Mouse (Mus musculus): ENCODE measurements around the gene Ano4. TPM values are rescaled to one million over a fixed set of nuclear protein-coding genes. Genes with fewer than 3 reads are reported as not detected.

The Ano4 gene
- polyA plus RNA-seq, 1 experiment from 2014 or later, result 7.9 TPM

- Histone ChIP-seq H3K36me3 (ENCODE audit: control insufficient read depth, insufficient read depth, low read length) (no peaks in the 10 kb centered on the region), H3K9ac (ENCODE audit: low read depth, low read length) (no peak overlapping the region), H3K4me2 (ENCODE audit: low read length) (no peak overlapping the region), H3K27me3 (ENCODE audit: control insufficient read depth, insufficient read depth, low read depth, low read length) (no peaks in the 10 kb centered on the region), H3K4me3 (ENCODE audit: low read depth, low read length) (no peak overlapping the region), H3K27ac (ENCODE audit: low read length) (no peak overlapping the region), H3K9me3 (replicated peaks; ENCODE audit: control insufficient read depth, low read length, poor library complexity, severe bottlenecking) (no peaks in the 10 kb centered on the region), H3K4me1 (ENCODE audit: control insufficient read depth, insufficient read depth, low read length) (peaks cover 2% of the 10 kb centered on the region; the same call in 1 of the 2 replicates)
- 83% methylated on average over 4 of the region's 4 CpGs for WGBS
- ATAC-seq, result no peak
Measured at GRCm38 (mm10) chr10:89263396-89263795, 81.2 kb downstream of the Ano4 start.

- ATAC-seq, result peak; percentile 84
- peak overlapping the region; percentile 75 for H3K9ac ChIP-seq (ENCODE audit: low read depth, low read length)
- no peaks in the 10 kb centered on the region for H3K9me3 ChIP-seq (replicated peaks; ENCODE audit: control insufficient read depth, low read length, poor library complexity, severe bottlenecking)
- H3K36me3 ChIP-seq (ENCODE audit: control insufficient read depth, insufficient read depth, low read length), result no peaks in the 10 kb centered on the region
- H3K27me3 ChIP-seq (ENCODE audit: control insufficient read depth, insufficient read depth, low read depth, low read length), result no peaks in the 10 kb centered on the region
- H3K27ac ChIP-seq (ENCODE audit: low read length), result peak overlapping the region; percentile 84
- H3K4me1 ChIP-seq (ENCODE audit: control insufficient read depth, insufficient read depth, low read length), result peaks cover 19% of the 10 kb centered on the region
- H3K4me2 ChIP-seq (ENCODE audit: low read length), result peak overlapping the region; percentile 76
- peak overlapping the region; percentile 55 for H3K4me3 ChIP-seq (ENCODE audit: low read depth, low read length)
- 2% methylated on average over 16 of the region's 16 CpGs for whole genome bisulfite sequencing
Measured at GRCm38 (mm10) chr10:89257457-89258381, 86.8 kb downstream of the Ano4 start.

DNA sequence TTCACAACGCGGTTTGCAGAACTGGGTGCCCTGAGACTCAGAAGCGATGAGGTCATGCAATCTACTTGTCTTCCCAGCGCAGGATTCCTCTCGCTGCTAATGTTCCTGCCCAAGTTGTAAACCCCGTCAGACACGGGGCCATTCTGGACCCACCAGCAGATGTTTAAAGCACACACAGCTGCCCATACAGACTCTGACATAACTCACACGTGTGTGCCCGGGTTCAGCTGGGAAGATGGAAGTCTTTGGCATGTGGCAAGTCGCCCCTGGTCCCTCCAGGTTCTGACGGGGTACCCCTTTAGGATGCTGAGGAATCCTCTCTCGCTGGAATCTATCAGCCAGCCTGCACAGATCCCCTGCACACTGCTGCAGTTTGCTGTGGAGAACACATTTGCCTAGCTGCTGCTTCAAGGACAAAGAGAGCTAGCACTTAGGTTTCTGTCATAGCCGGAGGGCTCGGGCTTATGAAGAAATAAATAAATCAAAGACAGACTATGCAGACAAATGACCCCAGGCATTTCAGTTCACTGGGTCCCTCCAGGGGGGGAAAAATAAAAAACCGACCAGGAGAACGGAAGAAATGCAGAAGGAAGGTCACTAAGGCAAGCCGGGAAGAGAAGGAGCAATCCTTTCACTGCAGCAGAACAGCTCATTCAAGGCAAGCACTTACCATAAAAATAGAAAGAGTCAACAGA is 87.7 kb downstream of the Ano4 start:
- Histone ChIP-seq H3K36me3 (ENCODE audit: control insufficient read depth, insufficient read depth, low read length) (no peaks in the 10 kb centered on the region), H3K4me2 (ENCODE audit: low read length) (peak overlapping the region; percentile 76), H3K9me3 (replicated peaks; ENCODE audit: control insufficient read depth, low read length, poor library complexity, severe bottlenecking) (no peaks in the 10 kb centered on the region), H3K27me3 (ENCODE audit: control insufficient read depth, insufficient read depth, low read depth, low read length) (no peaks in the 10 kb centered on the region), H3K27ac (ENCODE audit: low read length) (peak overlapping the region; percentile 84), H3K9ac (ENCODE audit: low read depth, low read length) (peak overlapping the region; percentile 75), H3K4me3 (ENCODE audit: low read depth, low read length) (peak overlapping the region; percentile 55), H3K4me1 (ENCODE audit: control insufficient read depth, insufficient read depth, low read length) (peaks cover 19% of the 10 kb centered on the region)
- WGBS, result 2% methylated on average over 17 of the region's 17 CpGs
- peak; percentile 86 for ATAC-seq

DNA sequence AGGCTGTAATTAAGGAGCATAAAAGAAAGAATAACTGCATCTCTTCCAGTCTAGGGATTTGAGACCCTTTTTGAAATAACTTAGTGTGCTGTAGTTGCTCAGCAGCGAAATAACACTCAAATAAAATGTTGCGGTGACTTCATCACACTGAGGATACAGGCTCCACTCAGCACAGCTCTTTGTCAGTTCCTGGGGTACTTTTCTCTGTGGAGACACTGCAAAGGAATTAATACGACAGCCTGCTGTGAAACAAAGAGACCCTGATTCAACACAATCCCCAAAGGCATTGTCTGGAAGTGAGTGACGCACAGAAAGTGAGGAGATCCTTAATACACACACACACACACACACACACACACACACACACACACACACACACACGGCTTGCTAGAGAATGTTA is 89.8 kb downstream of the Ano4 start:
- no peaks in the 10 kb centered on the region for H3K27me3 ChIP-seq (ENCODE audit: control insufficient read depth, insufficient read depth, low read depth, low read length)
- peak; percentile 9 for ATAC-seq
- no peaks in the 10 kb centered on the region for H3K36me3 ChIP-seq (ENCODE audit: control insufficient read depth, insufficient read depth, low read length)
- no peaks in the 10 kb centered on the region for H3K9me3 ChIP-seq (replicated peaks; ENCODE audit: control insufficient read depth, low read length, poor library complexity, severe bottlenecking)
- H3K4me3 ChIP-seq (ENCODE audit: low read depth, low read length), result no peak overlapping the region
- H3K4me1 ChIP-seq (ENCODE audit: control insufficient read depth, insufficient read depth, low read length), result peaks cover 19% of the 10 kb centered on the region
- H3K4me2 ChIP-seq (ENCODE audit: low read length), result peak overlapping the region; percentile 45
- WGBS, result 15% methylated on average over 5 of the region's 5 CpGs
- H3K27ac ChIP-seq (ENCODE audit: low read length), result no peak overlapping the region
- no peak overlapping the region for H3K9ac ChIP-seq (ENCODE audit: low read depth, low read length)

- H3K4me1 ChIP-seq (ENCODE audit: control insufficient read depth, insufficient read depth, low read length), result peaks cover 19% of the 10 kb centered on the region
- 79% methylated on average over 3 of the region's 3 CpGs for WGBS
- H3K4me3 ChIP-seq (ENCODE audit: low read depth, low read length), result no peak overlapping the region
- no peaks in the 10 kb centered on the region for H3K27me3 ChIP-seq (ENCODE audit: control insufficient read depth, insufficient read depth, low read depth, low read length)
- no peaks in the 10 kb centered on the region for H3K9me3 ChIP-seq (replicated peaks; ENCODE audit: control insufficient read depth, low read length, poor library complexity, severe bottlenecking)
- H3K27ac ChIP-seq (ENCODE audit: low read length), result no peak overlapping the region
- no peaks in the 10 kb centered on the region for H3K36me3 ChIP-seq (ENCODE audit: control insufficient read depth, insufficient read depth, low read length)
- no peak overlapping the region for H3K9ac ChIP-seq (ENCODE audit: low read depth, low read length)
- ATAC-seq, result no peak
- H3K4me2 ChIP-seq (ENCODE audit: low read length), result no peak overlapping the region
Measured at GRCm38 (mm10) chr10:89253799-89254198, 90.8 kb downstream of the Ano4 start.

GRCm38 (mm10) chr10:89252636-89253035 is 91.9 kb downstream of the Ano4 start:
- no peak overlapping the region for H3K4me3 ChIP-seq (ENCODE audit: low read depth, low read length)
- no peaks in the 10 kb centered on the region for H3K9me3 ChIP-seq (replicated peaks; ENCODE audit: control insufficient read depth, low read length, poor library complexity, severe bottlenecking)
- H3K4me1 ChIP-seq (ENCODE audit: control insufficient read depth, insufficient read depth, low read length), result peaks cover 12% of the 10 kb centered on the region; the same call in 1 of the 2 replicates
- H3K27me3 ChIP-seq (ENCODE audit: control insufficient read depth, insufficient read depth, low read depth, low read length), result no peaks in the 10 kb centered on the region
- no peak overlapping the region for H3K27ac ChIP-seq (ENCODE audit: low read length)
- no peaks in the 10 kb centered on the region for H3K36me3 ChIP-seq (ENCODE audit: control insufficient read depth, insufficient read depth, low read length)
- no peak overlapping the region for H3K4me2 ChIP-seq (ENCODE audit: low read length)
- ATAC-seq, result no peak
- no peak overlapping the region for H3K9ac ChIP-seq (ENCODE audit: low read depth, low read length)
- WGBS, result 77% methylated on average over 5 of the region's 5 CpGs

- no peak overlapping the region for H3K27ac ChIP-seq (ENCODE audit: low read length)
- no peaks in the 10 kb centered on the region for H3K36me3 ChIP-seq (ENCODE audit: control insufficient read depth, insufficient read depth, low read length)
- WGBS, result 100% methylated on average over 1 of the region's 1 CpGs
- H3K4me1 ChIP-seq (ENCODE audit: control insufficient read depth, insufficient read depth, low read length), result no peaks in the 10 kb centered on the region
- ATAC-seq, result no peak
- H3K4me2 ChIP-seq (ENCODE audit: low read length), result no peak overlapping the region
- H3K9ac ChIP-seq (ENCODE audit: low read depth, low read length), result no peak overlapping the region
- H3K9me3 ChIP-seq (replicated peaks; ENCODE audit: control insufficient read depth, low read length, poor library complexity, severe bottlenecking), result no peaks in the 10 kb centered on the region
- no peaks in the 10 kb centered on the region for H3K27me3 ChIP-seq (ENCODE audit: control insufficient read depth, insufficient read depth, low read depth, low read length)
- H3K4me3 ChIP-seq (ENCODE audit: low read depth, low read length), result no peak overlapping the region
Measured at GRCm38 (mm10) chr10:89243808-89244207, 100.8 kb downstream of the Ano4 start.

DNA sequence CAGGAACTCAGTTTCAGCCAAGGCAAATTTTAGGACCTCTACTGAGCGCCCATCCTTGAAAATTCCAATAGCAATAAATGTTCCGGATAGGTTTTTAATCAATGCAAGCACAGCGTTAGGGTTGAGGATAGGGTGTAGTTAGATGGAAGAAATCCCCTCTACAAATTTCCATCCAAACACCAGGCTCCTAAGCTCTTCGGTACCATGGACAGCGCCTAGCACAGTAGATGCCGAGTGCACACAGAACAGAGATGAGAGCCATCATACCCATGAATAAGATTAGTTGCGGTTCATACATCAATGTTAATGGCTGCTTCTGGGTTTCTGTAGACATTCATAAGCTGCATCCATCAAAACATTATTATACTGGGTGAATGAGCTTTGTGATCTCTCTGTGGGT is 120.0 kb downstream of the Ano4 start:
- Histone ChIP-seq H3K27ac (ENCODE audit: low read length) (no peak overlapping the region), H3K36me3 (ENCODE audit: control insufficient read depth, insufficient read depth, low read length) (no peaks in the 10 kb centered on the region), H3K9me3 (replicated peaks; ENCODE audit: control insufficient read depth, low read length, poor library complexity, severe bottlenecking) (no peaks in the 10 kb centered on the region), H3K4me2 (ENCODE audit: low read length) (no peak overlapping the region), H3K27me3 (ENCODE audit: control insufficient read depth, insufficient read depth, low read depth, low read length) (no peaks in the 10 kb centered on the region), H3K4me1 (ENCODE audit: control insufficient read depth, insufficient read depth, low read length) (no peaks in the 10 kb centered on the region), H3K9ac (ENCODE audit: low read depth, low read length) (no peak overlapping the region), H3K4me3 (ENCODE audit: low read depth, low read length) (no peak overlapping the region)
- 38% methylated on average over 7 of the region's 7 CpGs for WGBS
- ATAC-seq, result no peak

All from midbrain, embryonic 16.5 days (tissue).